Mouse (Mus musculus): ENCODE results near the gene Lars2. TPM values are rescaled to one million over a fixed set of nuclear protein-coding genes. Genes with fewer than 3 reads are reported as not detected.

Lars2 gene
- polyA plus RNA-seq, 1 experiment from 2014 or later, result 117 TPM

Other genes starting within 250 kb of the Lars2 start
- gene Clec3b, start 216.0 kb upstream of the Lars2 start, polyA plus RNA-seq (2018), result not detected in 3 replicates
- gene Cdcp1, start 150.9 kb upstream of the Lars2 start, polyA plus RNA-seq (2018), result 0.06 TPM in 1 of 3 replicates, not detected in the others
- gene Tmem158, start 106.2 kb upstream of the Lars2 start, polyA plus RNA-seq (2018), result 0.50 to 2.5 TPM (median 1.4 TPM) in 3 replicates
- 20.9 to 28.1 TPM (median 21.2 TPM) in 3 replicates for gene Limd1, start 111.8 kb downstream of the Lars2 start, polyA plus RNA-seq (2018)
- gene Sacm1l, start 162.8 kb downstream of the Lars2 start, polyA plus RNA-seq (2018), result 46.2 to 84.7 TPM (median 54.7 TPM) in 3 replicates